Mouse (Mus musculus): ENCODE measurements at regions not wholly inside any gene's neighbourhood (a gene's known extent, or its start where the extent isn't known, plus 50 kb on each side); places are given as distances from the start of the nearest gene placed in this dataset.

DNA sequence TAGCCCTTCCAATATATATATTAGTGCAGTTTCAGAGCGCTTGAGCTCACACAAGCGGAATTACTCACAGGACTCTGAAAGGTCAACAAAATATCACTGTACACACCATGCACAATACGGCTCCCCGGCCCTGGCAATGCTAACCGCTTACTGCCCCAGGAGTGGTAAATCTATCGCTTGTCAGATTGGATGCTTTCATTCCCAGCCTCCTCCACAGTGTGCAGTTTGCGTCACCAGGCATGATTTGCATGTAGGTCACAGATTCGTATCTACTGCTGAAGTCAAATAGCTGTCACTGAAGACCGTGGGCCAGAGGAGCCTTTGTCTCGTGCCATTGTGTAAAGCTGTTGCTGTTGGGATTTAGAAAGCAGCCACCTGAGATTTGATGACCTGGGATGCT is 60.1 kb downstream of the Ccdc115 start:
- DNase-seq: peak; percentile 9 to 24

DNA sequence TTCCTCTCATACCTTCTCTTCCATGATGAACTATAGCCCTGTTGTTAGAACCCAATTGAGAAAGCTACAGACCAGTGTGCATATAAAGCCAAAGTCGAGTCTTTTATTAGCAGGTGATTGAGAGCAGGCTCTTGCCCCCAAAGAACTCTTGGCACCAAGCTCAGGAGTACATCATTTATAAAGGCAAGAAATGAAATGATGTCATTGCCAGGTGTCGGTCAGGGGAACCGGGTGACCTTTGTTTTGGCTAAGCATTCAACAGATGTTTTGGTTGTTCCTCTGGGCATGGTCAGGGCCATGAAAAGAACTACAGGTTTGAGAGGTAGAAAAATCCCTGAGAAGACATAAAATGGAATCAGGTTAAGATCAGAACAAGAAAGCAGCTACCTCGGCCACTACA is 61.6 kb downstream of the Ccdc115 start:
- DNase-seq: no peak

DNA sequence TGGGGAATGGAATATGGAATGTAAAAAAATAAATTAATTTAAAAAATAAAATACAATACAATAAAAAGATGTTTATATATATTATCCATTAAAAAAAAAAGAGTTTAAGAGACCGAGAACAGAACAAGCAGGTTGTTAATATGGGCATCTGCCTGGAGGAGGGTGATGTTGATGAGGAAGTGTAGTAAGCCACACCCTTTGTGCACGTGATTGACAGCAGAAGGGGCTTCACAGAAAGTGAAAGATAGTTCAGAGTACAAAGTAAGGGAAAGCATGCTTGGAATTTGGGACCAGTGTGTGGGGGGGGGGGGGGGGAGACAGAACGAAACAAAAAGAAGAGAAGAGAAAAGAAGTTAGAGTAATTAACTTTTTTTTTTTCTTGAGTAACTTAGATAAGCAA is 64.0 kb downstream of the Ccdc115 start:
- no peak for DNase-seq

DNA sequence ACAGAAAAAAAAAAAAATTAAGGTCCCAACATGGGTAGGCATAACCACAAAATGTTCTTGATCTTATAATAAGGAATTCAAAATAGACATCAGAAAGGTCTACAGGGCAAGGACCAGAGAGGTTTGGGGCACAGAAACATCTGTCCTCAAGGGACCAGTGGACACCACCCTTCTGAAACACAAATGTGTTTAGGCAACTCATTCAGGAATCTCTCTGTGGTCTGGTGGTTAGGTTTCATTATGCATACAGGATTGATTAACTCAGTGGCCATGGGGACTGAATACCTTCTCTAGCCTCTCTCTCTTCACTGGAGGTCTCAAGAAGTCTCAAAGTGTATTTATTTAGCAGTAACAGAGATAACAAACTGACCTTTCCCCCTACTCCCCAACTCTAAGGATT is 67.8 kb downstream of the Ccdc115 start:
- DNase-seq: no peak
